Mouse (Mus musculus) forelimb bud, embryonic 11.5 days (tissue): ENCODE data around the gene Slc39a8.

Source experiments
- DNase-seq: peaks from one replicate; pipeline ENCODE4 v3.0.0-alpha.2; 2012; ENCODE audit warnings: low read depth, low spot score

The Slc39a8 gene

GRCm38 (mm10) chr3:135915941-135916340 lies 90.9 kb downstream of the Slc39a8 start:
- DNase-seq, result no peak

- no peak for DNase-seq
These were observed 93.6 kb downstream of the Slc39a8 start for GRCm38 (mm10) chr3:135918566-135919180.

- DNase-seq, result no peak
These were observed 94.2 kb downstream of the Slc39a8 start for GRCm38 (mm10) chr3:135919305-135919704.

- DNase-seq, result no peak
These were observed 101.7 kb downstream of the Slc39a8 start for GRCm38 (mm10) chr3:135926729-135927128.

GRCm38 (mm10) chr3:135928184-135928583 lies 103.1 kb downstream of the Slc39a8 start:
- DNase-seq, result no peak

- no peak for DNase-seq
These were observed 112.4 kb downstream of the Slc39a8 start for GRCm38 (mm10) chr3:135937455-135937854.
